Mouse (Mus musculus) limb, embryonic 10.5 days (tissue): ENCODE results near the gene Scfd2. TPM values are rescaled to one million over a fixed set of nuclear protein-coding genes. Genes with fewer than 3 reads are reported as not detected.

Source experiments
- DNase-seq: peaks from one replicate; pipeline ENCODE4 v3.0.0-alpha.2; 2017; ENCODE audit warnings: low spot score
- H3K27ac ChIP-seq: fragments of 300-500 bp; sonication (generic); 2 replicates; pipeline ENCODE4 v1.5.1; 2016; ENCODE audit warnings: mild to moderate bottlenecking
- H3K27me3 ChIP-seq: fragments of 300-500 bp; sonication (generic); 2 replicates; pipeline ENCODE4 v1.6.1; 2016; ENCODE audit warnings: low read depth, mild to moderate bottlenecking; ENCODE audit not compliant: poor library complexity, severe bottlenecking
- H3K36me3 ChIP-seq: fragments of 300-500 bp; sonication (generic); 2 replicates; pipeline ENCODE4 v1.6.1; 2016; ENCODE audit warnings: mild to moderate bottlenecking, moderate library complexity
- H3K4me1 ChIP-seq: fragments of 300-500 bp; sonication (generic); 2 replicates; pipeline ENCODE4 v1.6.1; 2016
- H3K4me3 ChIP-seq: fragments of 300-500 bp; sonication (generic); 2 replicates; pipeline ENCODE4 v1.5.1; 2016; ENCODE audit warnings: mild to moderate bottlenecking, moderate library complexity
- H3K9me3 ChIP-seq: fragments of 300-500 bp; sonication (generic); replicated peaks from 2 replicates; pipeline ENCODE4 v1.6.1; 2016; ENCODE audit warnings: mild to moderate bottlenecking
- WGBS: fragments of 180-500 bp; shearing (Covaris S2); methylation state at CpG from one replicate; pipeline ENCODE4 v1.1.7; 2016; 5-methylcytosine and 5-hydroxymethylcytosine counted together
- polyA plus RNA-seq: library from polyadenylated mRNA; unstranded; fragments of >200 nt; fragmentation: Nextera tagmentation; extraction: Ambion mirVana; gene quantifications from 2 replicates; pipeline ENCODE4 v1.2.1, GENCODE M21; 2016

Scfd2 gene
- polyA plus RNA-seq, 1 experiment from 2014 or later: 18.1 TPM

DNA sequence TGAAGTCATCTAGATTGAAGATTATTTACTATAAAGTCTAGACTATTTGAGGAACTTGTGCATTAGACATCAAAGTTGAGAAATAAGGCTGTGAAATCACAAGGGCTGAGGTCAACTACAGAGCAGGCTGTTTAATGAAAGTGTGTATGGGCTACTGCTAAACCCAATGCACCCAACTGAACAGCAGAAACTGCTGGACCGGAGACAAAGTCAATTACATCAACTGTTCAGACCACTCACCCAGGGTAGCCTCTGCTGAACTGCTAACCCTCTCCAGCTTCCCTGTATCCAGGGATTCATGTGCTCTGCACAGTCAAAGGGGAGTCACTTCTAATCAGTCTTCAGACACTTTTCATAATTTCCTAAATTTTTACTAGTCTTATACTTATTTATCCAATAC, 292.2 kb downstream of the Scfd2 start:
- peaks cover 24% of the 10 kb centered on the region for H3K4me1 ChIP-seq
- 93% methylated on average over 1 of the region's 1 CpGs for WGBS
- H3K27me3 ChIP-seq: no peaks in the 10 kb centered on the region
- H3K4me3 ChIP-seq: no peak overlapping the region
- no peaks in the 10 kb centered on the region for H3K9me3 ChIP-seq
- H3K36me3 ChIP-seq: no peaks in the 10 kb centered on the region
- no peak for DNase-seq
- no peak overlapping the region for H3K27ac ChIP-seq

DNA sequence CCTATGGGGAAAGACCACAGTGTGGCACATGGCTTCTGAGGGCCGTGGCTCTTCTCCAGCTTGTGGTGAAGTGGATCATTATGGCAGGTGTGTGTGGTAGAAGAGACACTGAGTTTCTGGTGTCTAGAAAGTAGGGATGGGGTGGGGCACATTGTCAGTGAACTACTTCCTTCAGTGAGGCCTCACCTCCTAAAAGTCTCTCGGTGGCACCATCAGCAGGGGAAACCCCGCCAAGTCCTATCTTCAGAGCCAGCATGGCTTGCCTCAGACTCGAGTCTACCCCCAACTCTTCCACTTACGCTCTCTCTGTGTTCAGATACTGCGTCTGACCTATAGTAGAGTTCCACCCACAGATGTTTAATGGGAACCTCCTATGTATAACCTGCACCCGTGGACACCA, 297.8 kb downstream of the Scfd2 start:
- WGBS: 93% methylated on average over 7 of the region's 7 CpGs
- Histone ChIP-seq H3K9me3 (no peaks in the 10 kb centered on the region), H3K36me3 (no peaks in the 10 kb centered on the region), H3K27me3 (no peaks in the 10 kb centered on the region), H3K27ac (no peak overlapping the region), H3K4me1 (peaks cover 11% of the 10 kb centered on the region; the same call in 1 of the 2 replicates), H3K4me3 (no peak overlapping the region)
- DNase-seq: no peak

DNA sequence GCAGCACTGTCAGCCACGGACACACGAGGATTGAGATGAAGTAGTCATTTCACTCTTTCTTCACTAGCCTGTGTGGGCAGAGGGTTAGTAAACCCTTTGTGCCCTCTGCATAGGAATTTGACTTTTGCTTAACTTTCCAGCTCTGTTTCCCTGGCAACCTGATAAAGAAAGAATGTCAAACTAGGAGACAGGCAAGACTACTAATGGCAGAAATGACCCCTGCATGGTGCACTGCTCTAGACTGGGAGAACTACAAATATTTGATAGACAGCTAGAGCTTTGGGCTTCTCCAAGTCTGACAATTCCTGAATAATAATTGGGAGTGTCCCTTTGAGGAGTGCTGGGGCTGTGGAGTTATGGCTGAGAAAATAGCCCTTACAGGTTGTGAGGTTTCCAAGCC, 301.0 kb downstream of the Scfd2 start:
- no peaks in the 10 kb centered on the region for H3K36me3 ChIP-seq
- WGBS: 74% methylated on average over 2 of the region's 2 CpGs
- H3K4me1 ChIP-seq: peaks cover 11% of the 10 kb centered on the region; the same call in 1 of the 2 replicates
- H3K4me3 ChIP-seq: no peak overlapping the region
- no peaks in the 10 kb centered on the region for H3K9me3 ChIP-seq
- no peaks in the 10 kb centered on the region for H3K27me3 ChIP-seq
- DNase-seq: no peak
- peak overlapping the region; percentile 21; the same call in 1 of the 2 replicates for H3K27ac ChIP-seq

DNA sequence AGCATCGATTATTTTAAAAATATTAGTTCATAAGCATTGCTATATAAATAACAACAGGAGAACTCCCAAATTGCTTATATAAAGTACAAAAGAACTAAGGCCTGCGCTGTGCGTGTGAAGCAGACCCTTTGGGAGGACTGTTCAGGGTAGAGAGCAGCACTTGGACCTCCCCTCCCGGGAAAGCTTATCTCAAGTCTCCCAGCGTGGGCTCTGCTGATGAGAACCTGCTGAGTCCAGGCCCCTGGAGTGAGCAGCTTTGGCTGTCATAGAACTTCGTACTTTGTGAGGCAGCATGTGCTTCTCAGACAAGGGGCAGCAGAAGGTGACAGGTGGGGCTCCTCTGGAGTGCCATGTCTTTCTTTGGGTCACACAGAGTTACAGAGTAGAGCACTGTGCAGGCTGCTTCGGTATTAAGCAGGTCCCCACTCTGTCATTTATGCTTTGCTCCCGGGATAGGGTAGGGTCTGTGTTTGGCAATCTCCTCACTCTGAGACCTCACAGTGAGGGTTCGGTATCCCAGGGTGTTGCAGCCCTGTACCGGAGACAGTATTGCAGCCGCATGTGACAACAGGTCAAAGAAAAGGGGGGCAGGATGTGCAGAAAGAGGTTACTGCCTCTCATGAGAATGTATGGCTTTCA, 301.7 kb downstream of the Scfd2 start:
- Histone ChIP-seq H3K27ac (peak overlapping the region; percentile 21; the same call in 1 of the 2 replicates), H3K27me3 (no peaks in the 10 kb centered on the region), H3K36me3 (no peaks in the 10 kb centered on the region), H3K4me3 (no peak overlapping the region), H3K9me3 (no peaks in the 10 kb centered on the region), H3K4me1 (peaks cover 11% of the 10 kb centered on the region; the same call in 1 of the 2 replicates)
- DNase-seq: no peak
- WGBS: 72% methylated on average over 11 of the region's 11 CpGs

DNA sequence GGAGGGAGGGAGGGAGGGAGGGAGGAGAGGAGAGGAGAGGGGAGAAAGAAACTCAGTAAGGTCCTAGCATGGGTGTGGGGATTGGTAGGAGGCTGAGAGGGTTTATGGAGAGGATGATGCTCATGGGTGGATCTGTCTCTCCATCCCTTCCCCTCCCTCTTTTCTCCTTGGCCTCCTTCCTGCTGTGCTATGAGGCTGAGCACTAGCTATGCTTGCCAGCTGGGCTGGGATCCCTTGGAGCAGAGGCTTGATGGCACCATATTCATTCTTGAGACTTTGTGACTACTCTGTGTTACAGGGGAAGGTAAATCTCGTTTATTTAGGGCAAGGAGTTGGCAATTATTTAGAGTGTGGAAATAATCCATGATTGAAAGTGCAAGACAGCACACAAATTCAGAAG, 302.6 kb downstream of the Scfd2 start:
- Histone ChIP-seq H3K4me1 (peaks cover 11% of the 10 kb centered on the region; the same call in 1 of the 2 replicates), H3K9me3 (no peaks in the 10 kb centered on the region)
- 54% methylated on average over 1 of the region's 1 CpGs for WGBS

DNA sequence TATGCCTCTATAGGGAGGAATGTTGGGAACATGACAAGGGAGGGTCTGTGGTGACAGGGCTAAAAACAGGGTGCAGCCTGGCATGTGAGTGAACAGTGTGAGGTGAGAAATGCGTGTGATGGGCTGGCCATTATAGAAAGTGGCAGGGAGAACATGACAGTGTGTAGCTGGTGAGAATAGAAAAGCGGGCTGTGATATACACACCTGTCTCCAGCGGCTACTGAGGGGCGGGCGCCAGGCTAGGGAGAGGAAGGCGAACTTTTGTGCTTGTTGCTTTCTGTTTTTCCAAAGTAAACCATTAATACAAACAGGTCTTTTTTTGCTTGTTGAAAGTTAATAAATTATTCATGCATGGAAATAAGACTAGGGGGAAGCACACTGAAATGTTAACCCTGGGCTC, 304.2 kb downstream of the Scfd2 start:
- WGBS: 96% methylated on average over 6 of the region's 6 CpGs
- Histone ChIP-seq H3K27ac (no peak overlapping the region), H3K36me3 (no peaks in the 10 kb centered on the region), H3K9me3 (no peaks in the 10 kb centered on the region), H3K27me3 (no peaks in the 10 kb centered on the region), H3K4me3 (no peak overlapping the region), H3K4me1 (peaks cover 11% of the 10 kb centered on the region; the same call in 1 of the 2 replicates)
- no peak for DNase-seq

More for the DNA sequence above, 302.6 kb downstream of the Scfd2 start:
- Histone ChIP-seq H3K27me3 (no peaks in the 10 kb centered on the region), H3K4me3 (no peak overlapping the region), H3K36me3 (no peaks in the 10 kb centered on the region), H3K27ac (no peak overlapping the region)
- no peak for DNase-seq

DNA sequence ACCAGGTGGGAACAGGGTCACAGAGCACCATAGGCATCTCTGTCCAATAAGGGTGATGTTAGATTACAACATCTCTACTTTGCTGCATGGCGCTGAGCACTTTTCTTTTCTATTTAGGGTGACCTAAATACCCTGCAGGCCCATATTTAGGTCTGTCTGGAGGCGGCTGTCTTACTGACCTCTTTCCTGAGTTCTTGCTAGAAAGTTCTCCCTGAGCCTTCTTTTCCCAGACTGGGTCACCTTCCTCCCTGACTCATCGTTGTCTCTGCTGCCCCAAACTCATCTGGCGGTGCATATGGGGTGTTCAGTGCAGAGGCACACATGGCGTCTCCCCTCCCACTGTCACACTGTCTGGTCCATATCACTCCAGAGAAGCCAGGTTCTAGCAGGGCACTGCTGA, 305.4 kb downstream of the Scfd2 start:
- Histone ChIP-seq H3K4me3 (no peak overlapping the region), H3K27me3 (no peaks in the 10 kb centered on the region), H3K9me3 (no peaks in the 10 kb centered on the region), H3K27ac (no peak overlapping the region), H3K4me1 (peaks cover 8% of the 10 kb centered on the region; the same call in 1 of the 2 replicates), H3K36me3 (no peaks in the 10 kb centered on the region)
- DNase-seq: no peak
- WGBS: 91% methylated on average over 5 of the region's 5 CpGs

DNA sequence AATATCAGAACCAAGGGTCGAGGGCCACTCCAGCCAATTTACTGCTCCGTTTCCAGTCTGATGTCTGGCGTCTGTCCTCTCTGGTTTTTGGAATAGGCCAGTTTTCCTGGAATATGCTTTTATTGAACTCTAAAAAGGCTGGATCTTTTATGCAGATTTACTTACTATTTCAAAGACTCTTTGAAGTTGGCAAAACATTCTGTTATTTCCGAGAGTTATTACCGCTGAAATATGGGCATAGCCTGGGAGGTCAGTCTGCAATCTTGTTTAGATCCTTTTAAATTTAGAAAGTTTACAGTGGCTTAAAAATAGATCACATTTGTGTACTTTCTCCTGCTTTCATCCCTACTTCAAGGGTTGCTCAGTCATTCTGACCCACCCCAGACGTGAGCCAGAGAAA, 307.1 kb downstream of the Scfd2 start:
- WGBS: 90% methylated on average over 6 of the region's 6 CpGs
- H3K4me1 ChIP-seq: no peaks in the 10 kb centered on the region

DNA sequence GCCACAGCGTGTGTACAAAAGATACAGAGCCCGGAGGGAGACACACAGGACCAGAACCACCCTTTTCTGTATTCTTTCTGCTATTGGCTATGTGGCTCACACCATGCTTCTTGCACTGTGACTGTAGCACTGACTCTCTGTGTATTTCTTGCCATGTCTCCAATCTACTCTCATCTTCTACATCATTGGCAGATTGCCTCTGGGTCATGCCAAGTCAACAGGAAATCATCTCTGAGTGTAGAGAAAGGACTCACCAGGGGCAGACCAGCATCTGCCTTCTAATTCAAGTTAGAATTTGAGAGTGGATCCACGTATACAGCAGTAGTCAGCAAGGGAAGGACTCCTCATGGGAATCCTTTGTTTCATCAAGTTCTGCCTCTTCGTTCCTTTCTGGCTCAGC, 308.9 kb downstream of the Scfd2 start:
- Histone ChIP-seq H3K27ac (no peak overlapping the region), H3K4me3 (no peak overlapping the region)

More for the DNA sequence above, 307.1 kb downstream of the Scfd2 start:
- Histone ChIP-seq H3K27ac (no peak overlapping the region), H3K4me3 (no peak overlapping the region), H3K36me3 (no peaks in the 10 kb centered on the region), H3K27me3 (no peaks in the 10 kb centered on the region), H3K9me3 (no peaks in the 10 kb centered on the region)
- no peak for DNase-seq

DNA sequence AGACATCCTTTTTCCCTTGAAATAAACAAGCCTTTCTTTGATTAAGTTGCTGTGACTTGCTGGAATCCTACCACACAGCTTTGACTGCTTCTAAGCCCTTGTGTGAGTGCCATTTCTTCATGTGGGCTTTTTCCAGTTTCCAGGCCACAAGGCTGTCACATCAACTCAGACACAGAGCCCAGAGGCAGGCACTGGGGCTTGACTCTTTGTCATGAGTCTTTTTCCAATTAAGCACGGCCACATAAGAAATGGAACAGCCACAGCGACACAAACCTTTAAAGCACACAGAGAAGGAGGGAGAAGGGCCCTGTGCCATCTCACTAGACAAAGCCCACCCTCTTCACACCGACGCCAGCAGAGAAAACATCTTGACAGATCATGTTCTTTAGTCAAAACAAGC, 313.0 kb downstream of the Scfd2 start:
- 72% methylated on average over 4 of the region's 4 CpGs for WGBS
- Histone ChIP-seq H3K36me3 (no peaks in the 10 kb centered on the region), H3K4me3 (no peak overlapping the region), H3K9me3 (no peaks in the 10 kb centered on the region), H3K27me3 (no peaks in the 10 kb centered on the region), H3K4me1 (peaks cover 27% of the 10 kb centered on the region), H3K27ac (peak overlapping the region; percentile 56; the same call in 1 of the 2 replicates)
- DNase-seq: no peak

More for the DNA sequence above, 308.9 kb downstream of the Scfd2 start:
- Histone ChIP-seq H3K36me3 (no peaks in the 10 kb centered on the region), H3K9me3 (no peaks in the 10 kb centered on the region), H3K4me1 (0 out of 2 replicates have a peak, but pooled peaks cover 8% of the 10 kb centered on the region), H3K27me3 (no peaks in the 10 kb centered on the region)
- WGBS: 90% methylated on average over 4 of the region's 4 CpGs
- no peak for DNase-seq

DNA sequence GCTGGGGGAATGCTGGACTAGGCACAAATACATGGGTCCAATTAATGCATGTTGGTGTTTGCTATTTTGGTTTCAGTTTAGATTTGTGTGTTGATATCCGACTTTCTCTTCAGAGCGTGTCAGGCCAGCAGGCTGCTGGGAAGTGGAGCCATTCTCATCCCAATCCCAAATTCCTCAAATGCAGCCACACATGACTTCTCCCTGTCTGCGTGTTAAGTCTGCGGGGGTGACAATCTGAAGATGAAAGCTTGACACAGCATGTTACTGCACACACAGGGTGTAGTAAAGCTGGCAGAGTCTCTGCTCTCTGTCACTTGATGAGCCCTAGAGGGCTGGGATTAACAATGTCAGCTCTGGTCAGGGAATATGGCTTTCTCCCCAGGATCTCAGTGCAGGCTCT, 316.4 kb downstream of the Scfd2 start:
- Histone ChIP-seq H3K4me1 (peaks cover 43% of the 10 kb centered on the region), H3K9me3 (no peaks in the 10 kb centered on the region), H3K27me3 (no peaks in the 10 kb centered on the region), H3K27ac (peak overlapping the region; percentile 89), H3K4me3 (peak overlapping the region; percentile 30), H3K36me3 (no peaks in the 10 kb centered on the region)
- no peak for DNase-seq
- 27% methylated on average over 4 of the region's 4 CpGs for WGBS

DNA sequence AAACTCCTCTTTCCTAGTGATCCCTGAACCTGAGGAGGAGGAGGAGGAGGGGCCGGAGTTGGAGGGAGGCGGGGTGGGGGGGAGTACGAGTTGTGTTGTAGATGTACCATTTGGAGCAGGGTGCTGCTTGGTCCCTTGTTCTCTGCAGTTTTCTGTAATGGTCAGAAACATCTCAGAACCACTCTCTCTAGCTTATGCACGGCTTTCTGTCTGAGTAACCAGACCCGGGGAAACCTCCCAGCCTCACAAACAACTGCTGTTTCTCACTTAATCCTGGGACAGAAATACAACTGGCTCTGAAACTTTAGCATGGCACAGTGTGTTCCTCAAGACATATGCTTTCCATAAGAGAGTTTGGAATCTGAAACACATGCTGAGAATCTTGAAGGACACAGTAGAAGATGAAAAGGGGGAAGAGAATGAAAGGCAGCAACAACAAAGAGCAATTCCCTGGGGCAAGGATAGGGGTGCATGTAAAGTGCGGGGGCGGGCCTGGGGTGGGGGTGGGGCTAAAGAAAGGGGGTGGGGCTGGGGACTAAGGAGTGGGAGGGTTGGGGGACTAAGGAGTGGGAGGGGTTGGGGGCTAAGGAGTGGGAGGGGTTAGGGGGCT, 317.0 kb downstream of the Scfd2 start:
- peak; percentile 67 for DNase-seq
- no peaks in the 10 kb centered on the region for H3K27me3 ChIP-seq
- no peaks in the 10 kb centered on the region for H3K9me3 ChIP-seq
- 3% methylated on average over 7 of the region's 7 CpGs for WGBS
- peaks cover 48% of the 10 kb centered on the region for H3K4me1 ChIP-seq
- H3K27ac ChIP-seq: peak overlapping the region; percentile 89
- no peaks in the 10 kb centered on the region for H3K36me3 ChIP-seq
- peak overlapping the region; percentile 30 for H3K4me3 ChIP-seq

DNA sequence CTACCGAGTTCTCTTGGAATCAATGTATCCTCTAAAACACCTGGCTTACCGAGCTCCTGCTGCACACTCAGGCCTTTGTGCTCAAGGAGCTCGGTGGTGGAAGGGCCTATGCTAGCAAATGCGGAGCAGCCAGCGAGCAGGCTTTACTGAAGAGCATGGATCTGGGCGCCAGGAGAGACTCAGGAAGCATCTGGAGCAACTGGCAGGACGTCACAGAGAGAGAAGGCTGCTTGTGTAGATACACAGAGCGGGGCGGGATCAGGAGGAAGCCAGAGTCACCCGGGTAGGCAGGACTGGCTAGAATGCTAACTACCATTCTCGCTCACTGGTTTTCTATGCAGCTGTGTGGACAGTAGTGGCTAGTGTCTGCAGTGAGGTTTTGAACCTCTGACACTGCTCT, 320.2 kb downstream of the Scfd2 start:
- Histone ChIP-seq H3K27me3 (no peaks in the 10 kb centered on the region), H3K36me3 (no peaks in the 10 kb centered on the region), H3K4me3 (no peak overlapping the region), H3K9me3 (no peaks in the 10 kb centered on the region), H3K4me1 (peaks cover 59% of the 10 kb centered on the region), H3K27ac (peak overlapping the region; percentile 58)
- WGBS: 83% methylated on average over 11 of the region's 11 CpGs
- DNase-seq: no peak
